Mouse (Mus musculus) midbrain, embryonic 15.5 days (tissue): Measurements from ENCODE around the gene Syt15. TPM values are rescaled to one million over a fixed set of nuclear protein-coding genes. Genes with fewer than 3 reads are reported as not detected.
"Not testable (repeated sequence)": the region's sequence is repeated elsewhere in the genome, so short reads cannot be mapped to it uniquely, and the experiment has no call there.

Experiments used
- ATAC-seq: fragments of 200-750 bp; cut with Nextera tagmentation; replicated peaks from 2 replicates; pipeline ENCODE4 v1.8.0; 2017; ENCODE audit warnings: moderate TSS enrichment
- H3K27ac ChIP-seq: fragments of 300-500 bp; sonication (generic); 2 replicates; pipeline ENCODE4 v1.5.1; 2015; ENCODE audit warnings: mild to moderate bottlenecking, inconsistent platforms
- H3K27me3 ChIP-seq: fragments of 300-500 bp; sonication (generic); replicated peaks from 2 replicates; pipeline ENCODE4 v1.6.1; 2015; ENCODE audit warnings: inconsistent platforms
- H3K36me3 ChIP-seq: fragments of 300-500 bp; sonication (generic); replicated peaks from 2 replicates; pipeline ENCODE4 v1.6.1; 2015; ENCODE audit warnings: inconsistent platforms
- H3K4me1 ChIP-seq: fragments of 300-500 bp; sonication (generic); 2 replicates; pipeline ENCODE4 v1.6.1; 2015; ENCODE audit warnings: inconsistent platforms
- H3K4me2 ChIP-seq: fragments of 300-500 bp; sonication (generic); 2 replicates; pipeline ENCODE4 v1.6.1; 2015; ENCODE audit warnings: inconsistent platforms, mild to moderate bottlenecking, moderate library complexity
- H3K4me3 ChIP-seq: fragments of 300-500 bp; sonication (generic); 2 replicates; pipeline ENCODE4 v1.5.1; 2015; ENCODE audit warnings: mild to moderate bottlenecking, inconsistent platforms
- H3K9ac ChIP-seq: fragments of 300-500 bp; sonication (generic); 2 replicates; pipeline ENCODE4 v1.6.1; 2015; ENCODE audit warnings: mild to moderate bottlenecking, inconsistent platforms
- H3K9me3 ChIP-seq: fragments of 300-500 bp; sonication (generic); 2 replicates; pipeline ENCODE4 v1.6.1; 2016; ENCODE audit warnings: inconsistent platforms
- WGBS: fragments of 180-500 bp; shearing (Covaris S2); methylation state at CpG from one replicate; pipeline ENCODE4 v1.1.7; 2015; ENCODE audit warnings: mixed read lengths; 5-methylcytosine and 5-hydroxymethylcytosine counted together
- polyA plus RNA-seq: library from polyadenylated mRNA; unstranded; fragments of >200 nt; fragmentation: Nextera tagmentation; extraction: Ambion mirVana; gene quantifications from 2 replicates; pipeline ENCODE4 v1.2.1, GENCODE M21; 2015

Gene Syt15
- polyA plus RNA-seq, 1 experiment from 2014 or later, result 0.65 TPM

GRCm38 (mm10) chr14:34232340-34232739 is 12.9 kb downstream of the Syt15 start:
- Histone ChIP-seq H3K4me3 (no peak overlapping the region), H3K27me3 (no peaks in the 10 kb centered on the region), H3K9me3 (no peaks in the 10 kb centered on the region), H3K9ac (no peak overlapping the region), H3K4me2 (no peak overlapping the region), H3K27ac (no peak overlapping the region), H3K4me1 (peaks cover 4% of the 10 kb centered on the region), H3K36me3 (no peaks in the 10 kb centered on the region)
- WGBS, result 51% methylated on average over 7 of the region's 7 CpGs
- ATAC-seq, result no peak

- Histone ChIP-seq H3K4me3 (no peak overlapping the region), H3K36me3 (no peaks in the 10 kb centered on the region), H3K27me3 (no peaks in the 10 kb centered on the region), H3K4me1 (peaks cover 4% of the 10 kb centered on the region), H3K9ac (no peak overlapping the region), H3K27ac (no peak overlapping the region), H3K9me3 (no peaks in the 10 kb centered on the region), H3K4me2 (no peak overlapping the region)
- WGBS, result 86% methylated on average over 9 of the region's 9 CpGs
- ATAC-seq, result no peak
These were observed 13.7 kb downstream of the Syt15 start for GRCm38 (mm10) chr14:34232866-34233680.

DNA sequence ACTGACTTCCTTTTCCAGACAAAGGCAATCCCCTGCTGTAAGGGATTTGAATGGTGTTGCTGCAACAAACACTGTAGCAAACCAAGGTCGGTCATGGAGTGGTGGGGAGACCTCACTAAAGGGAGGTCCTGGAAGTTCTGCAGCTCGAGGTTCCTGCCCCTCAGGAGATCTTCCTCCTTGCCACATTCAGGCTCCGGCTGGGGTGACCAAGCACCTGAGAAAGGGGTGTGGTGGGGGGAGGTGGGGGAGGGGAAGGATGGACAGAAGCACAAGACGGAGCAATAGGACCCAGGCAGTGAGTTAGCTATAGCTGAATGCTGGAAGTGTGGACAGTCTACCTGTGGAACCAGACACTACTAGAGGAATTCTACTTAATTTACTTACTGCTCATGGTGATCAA is 14.5 kb downstream of the Syt15 start:
- no peak for ATAC-seq
- 68% methylated on average over 4 of the region's 4 CpGs for WGBS
- no peaks in the 10 kb centered on the region for H3K9me3 ChIP-seq
- H3K27ac ChIP-seq, result no peak overlapping the region
- peaks cover 4% of the 10 kb centered on the region for H3K4me1 ChIP-seq
- no peaks in the 10 kb centered on the region for H3K36me3 ChIP-seq
- no peaks in the 10 kb centered on the region for H3K27me3 ChIP-seq
- no peak overlapping the region for H3K4me3 ChIP-seq
- no peak overlapping the region for H3K9ac ChIP-seq
- H3K4me2 ChIP-seq, result no peak overlapping the region

GRCm38 (mm10) chr14:34234630-34235380 is 15.4 kb downstream of the Syt15 start:
- peak; percentile 99 for ATAC-seq
- Histone ChIP-seq H3K27me3 (no peaks in the 10 kb centered on the region), H3K4me3 (peak overlapping the region; percentile 35), H3K27ac (no peak overlapping the region), H3K36me3 (no peaks in the 10 kb centered on the region), H3K9ac (peak overlapping the region; percentile 52), H3K4me1 (peaks cover 4% of the 10 kb centered on the region), H3K9me3 (no peaks in the 10 kb centered on the region), H3K4me2 (peak overlapping the region; percentile 69)
- 3% methylated on average over 16 of the region's 16 CpGs for WGBS

- Histone ChIP-seq H3K4me1 (no peaks in the 10 kb centered on the region), H3K4me3 (no peak overlapping the region), H3K36me3 (no peaks in the 10 kb centered on the region), H3K27ac (no peak overlapping the region), H3K9ac (no peak overlapping the region), H3K27me3 (no peaks in the 10 kb centered on the region), H3K4me2 (no peak overlapping the region), H3K9me3 (no peaks in the 10 kb centered on the region)
- WGBS, result 89% methylated on average over 10 of the region's 10 CpGs
- ATAC-seq, result no peak
These were observed 20.9 kb downstream of the Syt15 start for GRCm38 (mm10) chr14:34240263-34240662.

DNA sequence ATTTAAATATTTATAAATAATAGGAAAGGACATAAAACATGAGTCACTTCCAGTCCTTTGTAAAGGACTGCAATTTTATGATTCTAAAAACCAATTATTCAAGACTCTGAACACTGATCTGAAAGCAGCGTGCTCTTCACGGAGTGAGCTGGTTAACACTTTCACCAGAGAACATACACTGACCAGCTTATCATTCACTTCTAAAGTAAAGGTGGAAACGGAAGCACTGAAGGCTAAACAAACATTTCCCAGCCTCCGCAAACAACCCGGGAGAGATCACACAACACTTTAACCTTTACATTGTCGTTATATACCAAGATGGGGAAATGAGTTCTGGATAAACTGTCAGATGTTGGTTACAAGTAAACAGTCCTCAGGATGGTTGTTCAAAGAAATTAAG is 21.3 kb downstream of the Syt15 start:
- Histone ChIP-seq H3K4me2 (no peak overlapping the region), H3K9me3 (no peaks in the 10 kb centered on the region), H3K4me1 (no peaks in the 10 kb centered on the region), H3K36me3 (no peaks in the 10 kb centered on the region), H3K4me3 (no peak overlapping the region), H3K9ac (no peak overlapping the region), H3K27me3 (no peaks in the 10 kb centered on the region), H3K27ac (no peak overlapping the region)
- no peak for ATAC-seq
- 87% methylated on average over 6 of the region's 6 CpGs for WGBS

GRCm38 (mm10) chr14:34252470-34253145 is 33.2 kb downstream of the Syt15 start:
- WGBS, result 79% methylated on average over 6 of the region's 6 CpGs

GRCm38 (mm10) chr14:34253261-34253660 is 33.9 kb downstream of the Syt15 start:
- no peak overlapping the region for H3K9ac ChIP-seq
- H3K9me3 ChIP-seq, result no peaks in the 10 kb centered on the region
- 87% methylated on average over 4 of the region's 4 CpGs for WGBS
- H3K4me3 ChIP-seq, result no peak overlapping the region
- no peaks in the 10 kb centered on the region for H3K27me3 ChIP-seq
- no peaks in the 10 kb centered on the region for H3K36me3 ChIP-seq
- no peak overlapping the region for H3K27ac ChIP-seq
- no peak for ATAC-seq
- H3K4me2 ChIP-seq, result no peak overlapping the region
- H3K4me1 ChIP-seq, result no peaks in the 10 kb centered on the region

More at GRCm38 (mm10) chr14:34252470-34253145, 33.2 kb downstream of the Syt15 start:
- no peaks in the 10 kb centered on the region for H3K9me3 ChIP-seq
- no peak overlapping the region for H3K27ac ChIP-seq
- no peak for ATAC-seq
- no peaks in the 10 kb centered on the region for H3K36me3 ChIP-seq
- H3K4me2 ChIP-seq, result no peak overlapping the region
- no peak overlapping the region for H3K4me3 ChIP-seq
- no peaks in the 10 kb centered on the region for H3K27me3 ChIP-seq
- H3K4me1 ChIP-seq, result no peaks in the 10 kb centered on the region
- H3K9ac ChIP-seq, result no peak overlapping the region

- not testable (repeated sequence) for H3K4me3 ChIP-seq, H3K4me2 ChIP-seq, ATAC-seq, H3K27me3 ChIP-seq, H3K27ac ChIP-seq, H3K9ac ChIP-seq, H3K9me3 ChIP-seq, H3K4me1 ChIP-seq, H3K36me3 ChIP-seq
- WGBS, result 76% methylated on average over 3 of the region's 3 CpGs
These were observed 39.1 kb downstream of the Syt15 start for GRCm38 (mm10) chr14:34258525-34258924.

DNA sequence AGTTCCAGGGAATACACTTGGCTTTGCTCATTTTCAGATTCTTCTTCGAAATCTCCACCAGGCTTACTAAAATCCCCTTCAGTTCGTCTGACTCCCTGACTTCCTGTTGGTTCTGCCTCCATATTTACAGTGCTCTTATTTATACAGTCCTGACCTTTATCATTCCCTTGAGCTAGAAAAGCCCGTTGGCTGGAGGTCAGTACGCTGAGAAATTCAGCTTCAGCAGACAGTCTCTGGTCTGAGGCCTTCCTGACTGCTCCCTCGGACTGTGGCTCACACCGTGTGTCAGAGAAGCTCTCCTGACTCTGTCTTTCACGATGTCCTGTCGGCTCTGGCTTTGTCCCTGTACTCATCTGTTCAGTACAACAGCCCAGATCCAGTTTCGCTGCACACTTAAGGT is 48.7 kb downstream of the Syt15 start:
- H3K4me2 ChIP-seq, result no peak overlapping the region
- H3K36me3 ChIP-seq, result no peaks in the 10 kb centered on the region
- no peak for ATAC-seq
- no peak overlapping the region for H3K4me3 ChIP-seq
- no peak overlapping the region for H3K9ac ChIP-seq
- no peak overlapping the region for H3K27ac ChIP-seq
- WGBS, result 79% methylated on average over 9 of the region's 9 CpGs
- H3K4me1 ChIP-seq, result no peaks in the 10 kb centered on the region
- no peaks in the 10 kb centered on the region for H3K9me3 ChIP-seq
- H3K27me3 ChIP-seq, result no peaks in the 10 kb centered on the region

DNA sequence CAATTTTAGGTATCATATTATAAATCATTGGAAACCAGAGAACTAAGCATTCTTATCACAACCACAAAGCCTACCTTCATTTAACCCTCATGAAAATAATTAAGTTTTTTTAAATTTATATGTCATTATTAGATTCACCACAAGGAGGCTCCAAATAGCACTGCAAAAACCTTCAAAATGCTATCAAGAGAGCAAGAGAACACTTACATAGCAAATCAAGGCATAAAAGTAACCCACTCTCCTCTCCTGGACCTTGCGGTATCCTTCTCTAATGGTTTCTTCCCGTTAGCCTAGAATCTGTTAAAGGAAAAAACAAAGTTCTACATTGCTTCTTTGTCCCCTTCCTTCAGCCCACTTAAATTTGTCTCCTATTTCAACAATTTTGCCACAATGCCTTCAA is 53.9 kb downstream of the Syt15 start:
- H3K4me3 ChIP-seq, result no peak overlapping the region
- no peak overlapping the region for H3K27ac ChIP-seq
- no peak overlapping the region for H3K4me2 ChIP-seq
- H3K27me3 ChIP-seq, result no peaks in the 10 kb centered on the region
- no peaks in the 10 kb centered on the region for H3K36me3 ChIP-seq
- no peaks in the 10 kb centered on the region for H3K9me3 ChIP-seq
- H3K4me1 ChIP-seq, result no peaks in the 10 kb centered on the region
- H3K9ac ChIP-seq, result no peak overlapping the region
- no peak for ATAC-seq
- WGBS, result 59% methylated on average over 2 of the region's 2 CpGs

DNA sequence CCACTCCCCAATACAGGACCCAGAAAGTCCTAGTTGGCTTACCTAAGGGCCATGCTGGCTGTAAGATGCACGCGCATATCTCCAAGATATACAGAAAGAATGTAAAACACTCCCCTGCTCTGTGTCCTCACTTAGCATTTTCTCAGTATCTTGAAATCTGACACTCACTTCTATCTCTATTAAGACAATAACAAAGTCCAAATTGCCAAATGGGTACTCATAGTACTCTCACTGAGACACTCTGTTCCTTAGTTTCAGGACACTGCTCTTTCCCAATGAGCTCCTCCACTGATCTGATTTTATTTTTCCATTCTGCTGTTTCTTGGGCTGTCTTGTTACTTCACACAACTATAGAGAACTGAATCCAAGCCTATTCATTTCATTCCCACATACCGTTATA is 54.7 kb downstream of the Syt15 start:
- Histone ChIP-seq H3K27ac (no peak overlapping the region), H3K4me3 (no peak overlapping the region), H3K4me1 (no peaks in the 10 kb centered on the region), H3K9me3 (no peaks in the 10 kb centered on the region), H3K9ac (no peak overlapping the region), H3K4me2 (no peak overlapping the region), H3K36me3 (no peaks in the 10 kb centered on the region), H3K27me3 (no peaks in the 10 kb centered on the region)
- 97% methylated on average over 3 of the region's 3 CpGs for WGBS
- ATAC-seq, result no peak
